Mouse (Mus musculus): ENCODE data around the gene Hnrnpll.

- TF ChIP-seq CTCF (IDR thresholded peaks at IDR 0.05; ENCODE audit: extremely low read depth, insufficient read length, insufficient replicate concordance, low read depth, low read length) (no peak), POLR2A (IDR thresholded peaks at IDR 0.05; ENCODE audit: low read depth, low read length) (no peak)
Measured at GRCm38 (mm10) chr17:80090551-80090950, 28.4 kb upstream of the Hnrnpll start.

Measured in small intestine, adult 2 months (tissue).